Mouse (Mus musculus) liver, adult 2 months (tissue): ENCODE measurements around the gene Itsn1. TPM values are rescaled to one million over a fixed set of nuclear protein-coding genes. Genes with fewer than 3 reads are reported as not detected.
A peak's percentile ranks its signal among the peaks of the same experiment; 100 is the strongest.

Experiments
- DNase-seq: peaks from one replicate; pipeline ENCODE4 v3.0.0-alpha.2; 2011; ENCODE audit warnings: low read depth, low spot score; ENCODE audit errors: extremely low read depth
- H3K27ac ChIP-seq: fragments of 200-500 bp; replicated peaks from 2 replicates; pipeline ENCODE4 v1.5.1; 2012; ENCODE audit warnings: low read depth, mild to moderate bottlenecking, control low read depth, inconsistent platforms, low read length; ENCODE audit not compliant: insufficient read depth
- H3K27me3 ChIP-seq: fragments of 200-500 bp; 2 replicates; pipeline ENCODE4 v1.6.1; 2012; ENCODE audit warnings: mild to moderate bottlenecking, moderate library complexity, low read length, inconsistent platforms; ENCODE audit not compliant: control insufficient read depth, insufficient read depth
- H3K36me3 ChIP-seq: fragments of 200-500 bp; 2 replicates; pipeline ENCODE4 v1.6.1; 2012; ENCODE audit warnings: low read length, inconsistent platforms; ENCODE audit not compliant: control insufficient read depth, insufficient read depth
- H3K4me1 ChIP-seq: fragments of 200-500 bp; 2 replicates; pipeline ENCODE4 v1.6.1; 2011; ENCODE audit warnings: low read length; ENCODE audit not compliant: control insufficient read depth, insufficient read depth
- H3K4me3 ChIP-seq: fragments of 200-500 bp; 2 replicates; pipeline ENCODE4 v1.5.1; 2011; ENCODE audit warnings: low read depth, mild to moderate bottlenecking, control low read depth, low read length, moderate library complexity; ENCODE audit not compliant: insufficient read depth
- H3K79me2 ChIP-seq: fragments of 200-500 bp; 2 replicates; pipeline ENCODE4 v1.6.1; 2012; ENCODE audit warnings: inconsistent platforms, mild to moderate bottlenecking, low read length, moderate library complexity; ENCODE audit not compliant: control insufficient read depth, insufficient read depth
- H3K9ac ChIP-seq: fragments of 200-500 bp; 2 replicates; pipeline ENCODE4 v1.6.1; 2012; ENCODE audit warnings: low read depth, mild to moderate bottlenecking, control low read depth, inconsistent platforms, low read length
- CTCF ChIP-seq: fragments of 200-500 bp; IDR thresholded peaks from 2 replicates; pipeline ENCODE4 v1.5.1; 2011; ENCODE audit warnings: low read depth, low read length, control low read depth
- POLR2A ChIP-seq: fragments of 200-500 bp; IDR thresholded peaks from 2 replicates; pipeline ENCODE4 v1.6.1; 2011; ENCODE audit warnings: low read length, control low read depth; ENCODE audit not compliant: insufficient read depth; ENCODE audit errors: extremely low read depth
- WGBS: fragments of 180-500 bp; shearing (Covaris S2); methylation state at CpG from one replicate; pipeline ENCODE4 v1.1.7; 2018; 5-methylcytosine and 5-hydroxymethylcytosine counted together
- polyA plus RNA-seq: library from polyadenylated mRNA; depleted of rRNA; stranded (reverse); fragments of >200 nt; gene quantifications from 2 replicates; pipeline ENCODE4 v1.2.3, GENCODE M21; 2012
- total RNA-seq: library from RNA; depleted of rRNA; stranded (reverse); fragments of >200 nt; gene quantifications from 2 replicates; pipeline ENCODE4 v1.2.3, GENCODE M21; 2014

The Itsn1 gene
- total and polyA plus RNA-seq, 2 experiments, result 13.6 to 16.3 TPM

GRCm38 (mm10) chr16:91846089-91846741 is 117.1 kb downstream of the Itsn1 start:
- no peak overlapping the region for H3K9ac ChIP-seq
- no peak for DNase-seq
- H3K27ac ChIP-seq, result 0 out of 2 replicates have a peak overlapping the region, but pooled peaks have one; percentile 10
- H3K36me3 ChIP-seq, result peaks cover 4% of the 10 kb centered on the region; the same call in 1 of the 2 replicates
- H3K4me3 ChIP-seq, result no peak overlapping the region
- no peak for TF ChIP-seq CTCF
- no peak for TF ChIP-seq POLR2A
- WGBS, result 74% methylated on average over 10 of the region's 10 CpGs
- H3K79me2 ChIP-seq, result no peaks in the 10 kb centered on the region
- peaks cover 16% of the 10 kb centered on the region for H3K4me1 ChIP-seq
- no peaks in the 10 kb centered on the region for H3K27me3 ChIP-seq

- 76% methylated on average over 13 of the region's 13 CpGs for WGBS
Observed at GRCm38 (mm10) chr16:91847525-91848225, 118.6 kb downstream of the Itsn1 start.

GRCm38 (mm10) chr16:91848505-91848904 is 119.4 kb downstream of the Itsn1 start:
- Histone ChIP-seq H3K79me2 (no peaks in the 10 kb centered on the region), H3K27ac (peak overlapping the region; percentile 47), H3K9ac (no peak overlapping the region), H3K4me3 (no peak overlapping the region), H3K27me3 (no peaks in the 10 kb centered on the region), H3K4me1 (peaks cover 20% of the 10 kb centered on the region), H3K36me3 (no peaks in the 10 kb centered on the region; the same call in 1 of the 2 replicates)
- TF ChIP-seq CTCF (no peak), POLR2A (no peak)
- DNase-seq, result no peak
- 66% methylated on average over 9 of the region's 9 CpGs for WGBS

More at GRCm38 (mm10) chr16:91847525-91848225, 118.6 kb downstream of the Itsn1 start:
- no peak overlapping the region for H3K4me3 ChIP-seq
- H3K4me1 ChIP-seq, result peaks cover 20% of the 10 kb centered on the region
- no peaks in the 10 kb centered on the region; the same call in 1 of the 2 replicates for H3K36me3 ChIP-seq
- DNase-seq, result peak; percentile 48
- no peak for TF ChIP-seq POLR2A
- TF ChIP-seq CTCF, result no peak
- no peaks in the 10 kb centered on the region for H3K27me3 ChIP-seq
- H3K79me2 ChIP-seq, result no peaks in the 10 kb centered on the region
- peak overlapping the region; percentile 40 for H3K27ac ChIP-seq
- H3K9ac ChIP-seq, result no peak overlapping the region

- Histone ChIP-seq H3K9ac (no peak overlapping the region), H3K27me3 (no peaks in the 10 kb centered on the region), H3K4me1 (peaks cover 20% of the 10 kb centered on the region), H3K27ac (peak overlapping the region; percentile 50), H3K36me3 (no peaks in the 10 kb centered on the region; the same call in 1 of the 2 replicates), H3K4me3 (no peak overlapping the region), H3K79me2 (no peaks in the 10 kb centered on the region)
- peak; percentile 91 for DNase-seq
- TF ChIP-seq CTCF (no peak), POLR2A (no peak)
- 61% methylated on average over 7 of the region's 7 CpGs for WGBS
Observed at GRCm38 (mm10) chr16:91848906-91849603, 120.0 kb downstream of the Itsn1 start.

GRCm38 (mm10) chr16:91850175-91850574 is 121.1 kb downstream of the Itsn1 start:
- Histone ChIP-seq H3K9ac (no peak overlapping the region), H3K79me2 (no peaks in the 10 kb centered on the region), H3K36me3 (peaks cover 6% of the 10 kb centered on the region), H3K27me3 (no peaks in the 10 kb centered on the region), H3K4me1 (peaks cover 20% of the 10 kb centered on the region), H3K4me3 (no peak overlapping the region), H3K27ac (0 out of 2 replicates have a peak overlapping the region, but pooled peaks have one; percentile 3)
- 96% methylated on average over 3 of the region's 3 CpGs for WGBS
- TF ChIP-seq CTCF, result no peak
- TF ChIP-seq POLR2A, result no peak
- DNase-seq, result no peak
